Mouse (Mus musculus) hindbrain, embryonic 14.5 days (tissue): ENCODE results near the gene Asb2. TPM values are rescaled to one million over a fixed set of nuclear protein-coding genes. Genes with fewer than 3 reads are reported as not detected.

Source experiments
- ATAC-seq: fragments of 200-750 bp; cut with Nextera tagmentation; 2 replicates; pipeline ENCODE4 v1.8.0; 2017; ENCODE audit warnings: moderate number of reproducible peaks, mild to moderate bottlenecking, moderate TSS enrichment, moderate library complexity; ENCODE audit not compliant: low FRiP score
- DNase-seq: peaks from one replicate; pipeline ENCODE4 v3.0.0-alpha.2; 2015; ENCODE audit warnings: low spot score
- H3K27ac ChIP-seq: fragments of 300-500 bp; sonication (generic); 2 replicates; pipeline ENCODE4 v1.5.1; 2014; ENCODE audit warnings: mild to moderate bottlenecking, moderate library complexity
- H3K27me3 ChIP-seq: fragments of 300-500 bp; sonication (generic); 2 replicates; pipeline ENCODE4 v1.6.1; 2014; ENCODE audit warnings: mild to moderate bottlenecking, low read length, mixed read lengths; ENCODE audit not compliant: control insufficient read depth, insufficient read depth
- H3K36me3 ChIP-seq: fragments of 300-500 bp; sonication (generic); replicated peaks from 2 replicates; pipeline ENCODE4 v1.6.1; 2014; ENCODE audit not compliant: control insufficient read depth, insufficient read depth
- H3K4me1 ChIP-seq: fragments of 300-500 bp; sonication (generic); replicated peaks from 2 replicates; pipeline ENCODE4 v1.6.1; 2014; ENCODE audit warnings: antibody characterized with exemption, low read length, mixed read lengths; ENCODE audit not compliant: control insufficient read depth, insufficient read depth
- H3K4me2 ChIP-seq: fragments of 300-500 bp; sonication (generic); replicated peaks from 2 replicates; pipeline ENCODE4 v1.6.1; 2014; ENCODE audit warnings: mild to moderate bottlenecking, moderate library complexity
- H3K4me3 ChIP-seq: fragments of 300-500 bp; sonication (generic); replicated peaks from 2 replicates; pipeline ENCODE4 v1.5.1; 2014; ENCODE audit warnings: mild to moderate bottlenecking, low read length
- H3K9ac ChIP-seq: fragments of 300-500 bp; sonication (generic); 2 replicates; pipeline ENCODE4 v1.6.1; 2014
- H3K9me3 ChIP-seq: fragments of 300-500 bp; sonication (generic); 2 replicates; pipeline ENCODE4 v1.6.1; 2016; ENCODE audit warnings: low read length; ENCODE audit not compliant: control insufficient read depth
- WGBS: fragments of 180-500 bp; shearing (Covaris S2); extraction: QIAGEN DNeasy Blood & Tissue Kit; methylation state at CpG from one replicate; pipeline ENCODE4 v1.1.7; 2014; 5-methylcytosine and 5-hydroxymethylcytosine counted together
- polyA plus RNA-seq: library from polyadenylated mRNA; unstranded; fragments of >200 nt; fragmentation: Nextera tagmentation; extraction: Ambion mirVana; gene quantifications from 2 replicates; pipeline ENCODE4 v1.2.1, GENCODE M21; 2014

The Asb2 gene
- polyA plus RNA-seq, 1 experiment from 2014 or later: 1.6 TPM

GRCm38 (mm10) chr12:103380226-103380625 lies 24.4 kb upstream of the Asb2 start:
- H3K4me1 ChIP-seq: no peaks in the 10 kb centered on the region
- 76% methylated on average over 4 of the region's 4 CpGs for WGBS
- H3K9ac ChIP-seq: no peak overlapping the region
- H3K9me3 ChIP-seq: no peaks in the 10 kb centered on the region
- no peaks in the 10 kb centered on the region for H3K27me3 ChIP-seq
- no peak overlapping the region for H3K4me2 ChIP-seq
- no peak overlapping the region for H3K4me3 ChIP-seq
- ATAC-seq: no peak
- no peak overlapping the region for H3K27ac ChIP-seq
- no peaks in the 10 kb centered on the region for H3K36me3 ChIP-seq
- DNase-seq: no peak

GRCm38 (mm10) chr12:103376774-103377173 lies 21.0 kb upstream of the Asb2 start:
- DNase-seq (no peak), ATAC-seq (0 out of 2 replicates have a peak, but pooled peaks have one; percentile 55)
- 60% methylated on average over 3 of the region's 4 CpGs for WGBS
- no peak overlapping the region for H3K4me3 ChIP-seq
- no peaks in the 10 kb centered on the region for H3K4me1 ChIP-seq
- H3K9ac ChIP-seq: no peak overlapping the region
- no peaks in the 10 kb centered on the region for H3K9me3 ChIP-seq
- no peaks in the 10 kb centered on the region for H3K36me3 ChIP-seq
- no peak overlapping the region for H3K4me2 ChIP-seq
- no peak overlapping the region for H3K27ac ChIP-seq
- H3K27me3 ChIP-seq: no peaks in the 10 kb centered on the region

GRCm38 (mm10) chr12:103376124-103376523 lies 20.3 kb upstream of the Asb2 start:
- 50% methylated on average over 5 of the region's 5 CpGs for WGBS
- H3K4me3 ChIP-seq: no peak overlapping the region
- ATAC-seq: no peak

GRCm38 (mm10) chr12:103373530-103374236 lies 17.9 kb upstream of the Asb2 start:
- Histone ChIP-seq H3K9ac (no peak overlapping the region), H3K4me1 (no peaks in the 10 kb centered on the region), H3K27me3 (0 out of 2 replicates have a peak, but pooled peaks cover under 1% of the 10 kb centered on the region), H3K9me3 (no peaks in the 10 kb centered on the region), H3K4me2 (no peak overlapping the region), H3K27ac (no peak overlapping the region), H3K4me3 (no peak overlapping the region), H3K36me3 (no peaks in the 10 kb centered on the region)
- ATAC-seq: no peak
- no peak for DNase-seq
- WGBS: 80% methylated on average over 8 of the region's 8 CpGs

More at GRCm38 (mm10) chr12:103376124-103376523, 20.3 kb upstream of the Asb2 start:
- Histone ChIP-seq H3K27ac (no peak overlapping the region), H3K4me1 (no peaks in the 10 kb centered on the region), H3K9ac (no peak overlapping the region), H3K27me3 (no peaks in the 10 kb centered on the region), H3K4me2 (no peak overlapping the region), H3K9me3 (no peaks in the 10 kb centered on the region), H3K36me3 (no peaks in the 10 kb centered on the region)
- DNase-seq: no peak

GRCm38 (mm10) chr12:103371711-103372110 lies 15.9 kb upstream of the Asb2 start:
- no peak overlapping the region for H3K9ac ChIP-seq
- 0 out of 2 replicates have a peak, but pooled peaks cover 3% of the 10 kb centered on the region for H3K4me1 ChIP-seq
- no peak overlapping the region for H3K4me3 ChIP-seq
- H3K36me3 ChIP-seq: no peaks in the 10 kb centered on the region
- ATAC-seq (no peak), DNase-seq (peak; percentile 55)
- no peak overlapping the region for H3K27ac ChIP-seq
- 0 out of 2 replicates have a peak, but pooled peaks cover 6% of the 10 kb centered on the region for H3K27me3 ChIP-seq
- H3K4me2 ChIP-seq: no peak overlapping the region
- H3K9me3 ChIP-seq: no peaks in the 10 kb centered on the region
- 31% methylated on average over 6 of the region's 6 CpGs for WGBS

GRCm38 (mm10) chr12:103370861-103371260 lies 15.1 kb upstream of the Asb2 start:
- no peak for ATAC-seq
- Histone ChIP-seq H3K36me3 (no peaks in the 10 kb centered on the region), H3K4me3 (no peak overlapping the region), H3K9ac (no peak overlapping the region), H3K4me2 (no peak overlapping the region), H3K4me1 (0 out of 2 replicates have a peak, but pooled peaks cover 3% of the 10 kb centered on the region), H3K27ac (no peak overlapping the region), H3K27me3 (0 out of 2 replicates have a peak, but pooled peaks cover 6% of the 10 kb centered on the region), H3K9me3 (no peaks in the 10 kb centered on the region)
- DNase-seq: no peak
- 87% methylated on average over 4 of the region's 4 CpGs for WGBS

- no peak overlapping the region for H3K9ac ChIP-seq
- H3K4me3 ChIP-seq: no peak overlapping the region
- WGBS: 68% methylated on average over 2 of the region's 2 CpGs
- H3K4me2 ChIP-seq: no peak overlapping the region
- 0 out of 2 replicates have a peak, but pooled peaks cover 3% of the 10 kb centered on the region for H3K4me1 ChIP-seq
- H3K27me3 ChIP-seq: 0 out of 2 replicates have a peak, but pooled peaks cover 6% of the 10 kb centered on the region
- H3K36me3 ChIP-seq: no peaks in the 10 kb centered on the region
- no peak for ATAC-seq
- DNase-seq: no peak
- H3K27ac ChIP-seq: no peak overlapping the region
- no peaks in the 10 kb centered on the region for H3K9me3 ChIP-seq
These were observed 13.0 kb upstream of the Asb2 start for GRCm38 (mm10) chr12:103368777-103369176.

- Histone ChIP-seq H3K27ac (no peak overlapping the region), H3K4me2 (no peak overlapping the region), H3K9ac (no peak overlapping the region), H3K4me3 (no peak overlapping the region), H3K36me3 (no peaks in the 10 kb centered on the region), H3K27me3 (0 out of 2 replicates have a peak, but pooled peaks cover 6% of the 10 kb centered on the region), H3K9me3 (no peaks in the 10 kb centered on the region), H3K4me1 (0 out of 2 replicates have a peak, but pooled peaks cover 3% of the 10 kb centered on the region)
- ATAC-seq (no peak), DNase-seq (no peak)
- 82% methylated on average over 7 of the region's 7 CpGs for WGBS
These were observed 12.5 kb upstream of the Asb2 start for GRCm38 (mm10) chr12:103368326-103368669.

- Histone ChIP-seq H3K9ac (no peak overlapping the region), H3K4me2 (peak overlapping the region; percentile 33), H3K27ac (no peak overlapping the region), H3K4me3 (no peak overlapping the region), H3K4me1 (0 out of 2 replicates have a peak, but pooled peaks cover 3% of the 10 kb centered on the region), H3K27me3 (0 out of 2 replicates have a peak, but pooled peaks cover 6% of the 10 kb centered on the region), H3K36me3 (no peaks in the 10 kb centered on the region), H3K9me3 (no peaks in the 10 kb centered on the region)
- ATAC-seq (peak; percentile 72), DNase-seq (peak; percentile 81)
- 19% methylated on average over 18 of the region's 18 CpGs for WGBS
These were observed 12.0 kb upstream of the Asb2 start for GRCm38 (mm10) chr12:103367620-103368325.
